Mouse (Mus musculus) neural tube, embryonic 14.5 days (tissue): ENCODE measurements around the gene Zfp609. TPM values are rescaled to one million over a fixed set of nuclear protein-coding genes. Genes with fewer than 3 reads are reported as not detected.
A peak's percentile ranks its signal among the peaks of the same experiment; 100 is the strongest.

ENCODE experiments used
- ATAC-seq: fragments of 200-750 bp; cut with Nextera tagmentation; 2 replicates; pipeline ENCODE4 v1.8.0; 2017; ENCODE audit warnings: low read depth, mild to moderate bottlenecking, moderate TSS enrichment, moderate library complexity
- H3K27ac ChIP-seq: fragments of 300-500 bp; sonication (generic); 2 replicates; pipeline ENCODE4 v1.5.1; 2014; ENCODE audit warnings: low read depth, mild to moderate bottlenecking, control low read depth, low read length, moderate library complexity, mixed read lengths
- H3K27me3 ChIP-seq: fragments of 300-500 bp; sonication (generic); 2 replicates; pipeline ENCODE4 v1.6.1; 2014; ENCODE audit warnings: low read length; ENCODE audit not compliant: control insufficient read depth, insufficient read depth
- H3K36me3 ChIP-seq: fragments of 300-500 bp; sonication (generic); 2 replicates; pipeline ENCODE4 v1.6.1; 2014; ENCODE audit warnings: low read length, mixed read lengths; ENCODE audit not compliant: control insufficient read depth, insufficient read depth
- H3K4me1 ChIP-seq: fragments of 300-500 bp; sonication (generic); 2 replicates; pipeline ENCODE4 v1.6.1; 2014; ENCODE audit warnings: low read length; ENCODE audit not compliant: control insufficient read depth, insufficient read depth
- H3K4me2 ChIP-seq: fragments of 300-500 bp; sonication (generic); 2 replicates; pipeline ENCODE4 v1.6.1; 2014; ENCODE audit warnings: mild to moderate bottlenecking, low read depth, low read length, control low read depth
- H3K4me3 ChIP-seq: fragments of 300-500 bp; sonication (generic); 2 replicates; pipeline ENCODE4 v1.5.1; 2014; ENCODE audit warnings: low read depth, low read length, control low read depth, mixed read lengths
- H3K9ac ChIP-seq: fragments of 300-500 bp; sonication (generic); replicated peaks from 2 replicates; pipeline ENCODE4 v1.6.1; 2014; ENCODE audit warnings: low read depth, mild to moderate bottlenecking, control low read depth, low read length, mixed read lengths
- H3K9me3 ChIP-seq: fragments of 300-500 bp; sonication (generic); 2 replicates; pipeline ENCODE4 v1.6.1; 2016; ENCODE audit warnings: low read length; ENCODE audit not compliant: control insufficient read depth
- WGBS: fragments of 180-500 bp; shearing (Covaris S2); extraction: QIAGEN DNeasy Blood & Tissue Kit; methylation state at CpG from one replicate; pipeline ENCODE4 v1.1.7; 2014; 5-methylcytosine and 5-hydroxymethylcytosine counted together
- polyA plus RNA-seq: library from polyadenylated mRNA; unstranded; fragments of >200 nt; fragmentation: Nextera tagmentation; extraction: Ambion mirVana; gene quantifications from 2 replicates; pipeline ENCODE4 v1.2.1, GENCODE M21; 2014

Gene Zfp609
- polyA plus RNA-seq, 1 experiment from 2014 or later = 10.1 TPM

- Histone ChIP-seq H3K4me2 (no peak overlapping the region), H3K27me3 (no peaks in the 10 kb centered on the region), H3K9me3 (no peaks in the 10 kb centered on the region), H3K4me3 (no peak overlapping the region), H3K27ac (no peak overlapping the region), H3K4me1 (peaks cover 13% of the 10 kb centered on the region), H3K9ac (no peak overlapping the region), H3K36me3 (no peaks in the 10 kb centered on the region)
- 84% methylated on average over 11 of the region's 11 CpGs for WGBS
- no peak for ATAC-seq
Measured at GRCm38 (mm10) chr9:65672996-65673395, 154.4 kb downstream of the Zfp609 start.

GRCm38 (mm10) chr9:65671431-65671931 is 155.9 kb downstream of the Zfp609 start:
- Histone ChIP-seq H3K27me3 (no peaks in the 10 kb centered on the region), H3K36me3 (no peaks in the 10 kb centered on the region), H3K9me3 (no peaks in the 10 kb centered on the region), H3K27ac (no peak overlapping the region), H3K4me1 (peaks cover 5% of the 10 kb centered on the region; the same call in 1 of the 2 replicates), H3K4me2 (no peak overlapping the region), H3K9ac (no peak overlapping the region), H3K4me3 (no peak overlapping the region)
- WGBS = 60% methylated on average over 9 of the region's 9 CpGs
- ATAC-seq = no peak

GRCm38 (mm10) chr9:65667701-65668100 is 159.7 kb downstream of the Zfp609 start, which contains the start of gene Oaz2:
TSS of gene Oaz2 (plus strand) at chr9:65668001.
- H3K9ac ChIP-seq = no peak within 1 kb of the TSS
- H3K9me3 ChIP-seq = no peaks in the 10 kb centered on the region
- H3K27ac ChIP-seq = no peak within 1 kb of the TSS
- H3K36me3 ChIP-seq = no peaks in the 10 kb centered on the region
- H3K27me3 ChIP-seq = no peaks in the 10 kb centered on the region
- 98% methylated on average over 8 of the region's 8 CpGs for WGBS
- H3K4me3 ChIP-seq = no peak within 1 kb of the TSS
- ATAC-seq = no peak
- H3K4me1 ChIP-seq = no peaks in the 10 kb centered on the region
- no peak within 1 kb of the TSS for H3K4me2 ChIP-seq

- 32% methylated on average over 5 of the region's 5 CpGs for WGBS
- ATAC-seq = 0 out of 2 replicates have a peak, but pooled peaks have one; percentile 31
Measured at GRCm38 (mm10) chr9:65666042-65666441, 161.3 kb downstream of the Zfp609 start.

GRCm38 (mm10) chr9:65664163-65664562 is 163.2 kb downstream of the Zfp609 start:
- Histone ChIP-seq H3K4me3 (no peak overlapping the region), H3K4me2 (no peak overlapping the region), H3K9me3 (no peaks in the 10 kb centered on the region), H3K9ac (no peak overlapping the region), H3K36me3 (no peaks in the 10 kb centered on the region), H3K4me1 (no peaks in the 10 kb centered on the region), H3K27ac (no peak overlapping the region), H3K27me3 (no peaks in the 10 kb centered on the region)
- 0% methylated on average over 3 of the region's 3 CpGs for WGBS
- no peak for ATAC-seq

More at GRCm38 (mm10) chr9:65666042-65666441, 161.3 kb downstream of the Zfp609 start:
- H3K27me3 ChIP-seq = no peaks in the 10 kb centered on the region
- no peaks in the 10 kb centered on the region for H3K9me3 ChIP-seq
- H3K27ac ChIP-seq = no peak overlapping the region
- H3K4me1 ChIP-seq = no peaks in the 10 kb centered on the region
- no peak overlapping the region for H3K9ac ChIP-seq
- no peak overlapping the region for H3K4me3 ChIP-seq
- H3K36me3 ChIP-seq = no peaks in the 10 kb centered on the region
- H3K4me2 ChIP-seq = no peak overlapping the region

- no peak overlapping the region for H3K4me3 ChIP-seq
Measured at GRCm38 (mm10) chr9:65661493-65661892, 165.9 kb downstream of the Zfp609 start.

GRCm38 (mm10) chr9:65661029-65661428 is 166.3 kb downstream of the Zfp609 start:
- 68% methylated on average over 5 of the region's 5 CpGs for WGBS
- ATAC-seq = no peak
- H3K36me3 ChIP-seq = no peaks in the 10 kb centered on the region
- no peaks in the 10 kb centered on the region for H3K4me1 ChIP-seq
- H3K27ac ChIP-seq = no peak overlapping the region
- no peak overlapping the region for H3K9ac ChIP-seq
- H3K27me3 ChIP-seq = no peaks in the 10 kb centered on the region
- no peak overlapping the region for H3K4me3 ChIP-seq
- no peaks in the 10 kb centered on the region for H3K9me3 ChIP-seq
- no peak overlapping the region for H3K4me2 ChIP-seq

More at GRCm38 (mm10) chr9:65661493-65661892, 165.9 kb downstream of the Zfp609 start:
- H3K27me3 ChIP-seq = no peaks in the 10 kb centered on the region
- no peaks in the 10 kb centered on the region for H3K36me3 ChIP-seq
- H3K4me1 ChIP-seq = no peaks in the 10 kb centered on the region
- no peak for ATAC-seq
- WGBS = 84% methylated on average over 1 of the region's 1 CpGs
- no peaks in the 10 kb centered on the region for H3K9me3 ChIP-seq
- no peak overlapping the region for H3K27ac ChIP-seq
- H3K4me2 ChIP-seq = no peak overlapping the region
- no peak overlapping the region for H3K9ac ChIP-seq

- Histone ChIP-seq H3K4me3 (no peak overlapping the region), H3K9ac (no peak overlapping the region; the same call in 1 of the 2 replicates), H3K36me3 (no peaks in the 10 kb centered on the region), H3K4me2 (no peak overlapping the region), H3K4me1 (no peaks in the 10 kb centered on the region), H3K27me3 (no peaks in the 10 kb centered on the region), H3K27ac (no peak overlapping the region), H3K9me3 (no peaks in the 10 kb centered on the region)
- 64% methylated on average over 3 of the region's 3 CpGs for WGBS
- no peak for ATAC-seq
Measured at GRCm38 (mm10) chr9:65657218-65657617, 170.1 kb downstream of the Zfp609 start.

GRCm38 (mm10) chr9:65655540-65655939 is 171.8 kb downstream of the Zfp609 start:
- Histone ChIP-seq H3K9me3 (no peaks in the 10 kb centered on the region), H3K4me1 (no peaks in the 10 kb centered on the region), H3K27ac (no peak overlapping the region), H3K36me3 (no peaks in the 10 kb centered on the region), H3K4me3 (no peak overlapping the region), H3K4me2 (no peak overlapping the region), H3K9ac (no peak overlapping the region), H3K27me3 (no peaks in the 10 kb centered on the region)
- WGBS = 88% methylated on average over 8 of the region's 8 CpGs
- ATAC-seq = no peak
